Mouse (Mus musculus) MEL (cell line): ENCODE results near the gene Ankrd24. TPM values are rescaled to one million over a fixed set of nuclear protein-coding genes. Genes with fewer than 3 reads are reported as not detected.
A peak's percentile ranks its signal among the peaks of the same experiment; 100 is the strongest.

ENCODE experiments used
- DNase-seq: peaks from one replicate; pipeline ENCODE4 v3.0.0; 2011; ENCODE audit warnings: low read depth, low spot score
- H3K27ac ChIP-seq: 2 replicates; pipeline ENCODE4 v1.5.1; 2012; ENCODE audit warnings: low read depth, mild to moderate bottlenecking, control low read depth, low read length, moderate library complexity; ENCODE audit not compliant: control insufficient read depth
- H3K27me3 ChIP-seq, 2 experiments: fragments of 150-350 bp in 1 of 2; sonication (generic) in 1 of 2; 2 replicates each; pipeline ENCODE4 v1.6.1; 2012; ENCODE audit warnings: low read length in 2 of 2, mild to moderate bottlenecking in 2 of 2, improper control_type of control experiment in 1 of 2, moderate library complexity in 1 of 2; ENCODE audit not compliant: insufficient read depth in 2 of 2, control insufficient read depth in 1 of 2
- H3K36me3 ChIP-seq, 2 experiments: 2 replicates each; pipeline ENCODE4 v1.6.1; 2012 to 2014; ENCODE audit warnings: low read length in 2 of 2, improper control_type of control experiment in 1 of 2, inconsistent platforms in 1 of 2, mild to moderate bottlenecking in 1 of 2; ENCODE audit not compliant: insufficient read depth in 2 of 2, control insufficient read depth in 1 of 2
- H3K4me1 ChIP-seq, 2 experiments: fragments of 150-350 bp in 1 of 2; sonication (generic) in 1 of 2; 2 replicates each; pipeline ENCODE4 v1.6.1; 2012; ENCODE audit warnings: low read length in 2 of 2, improper control_type of control experiment in 1 of 2, mild to moderate bottlenecking in 1 of 2; ENCODE audit not compliant: insufficient read depth in 2 of 2, control insufficient read depth in 1 of 2
- H3K4me3 ChIP-seq, 2 experiments: fragments of 150-350 bp in 1 of 2; sonication (generic) in 1 of 2; 2 replicates each; pipeline ENCODE4 v1.5.1; 2012; ENCODE audit warnings: low read depth in 2 of 2, low read length in 2 of 2, mild to moderate bottlenecking in 2 of 2, moderate library complexity in 2 of 2, control low read depth in 1 of 2, improper control_type of control experiment in 1 of 2; ENCODE audit not compliant: control insufficient read depth in 1 of 2, insufficient read depth in 1 of 2
- H3K79me2 ChIP-seq: 2 replicates; pipeline ENCODE4 v1.6.1; 2012; ENCODE audit warnings: mild to moderate bottlenecking, low read length, moderate library complexity; ENCODE audit not compliant: control insufficient read depth, poor library complexity, insufficient read depth
- H3K9ac ChIP-seq: 2 replicates; pipeline ENCODE4 v1.6.1; 2012; ENCODE audit warnings: low read depth, mild to moderate bottlenecking, control low read depth, low read length, moderate library complexity; ENCODE audit not compliant: control insufficient read depth, poor library complexity, severe bottlenecking
- H3K9me3 ChIP-seq: fragments of 150-350 bp; sonication (generic); replicated peaks from 2 replicates; pipeline ENCODE4 v1.6.1; 2012; ENCODE audit warnings: mild to moderate bottlenecking, low read length, improper control_type of control experiment, moderate library complexity; ENCODE audit not compliant: insufficient read depth
- CHD1 ChIP-seq: IDR thresholded peaks from 2 replicates; pipeline ENCODE4 v1.6.1; 2012; ENCODE audit warnings: low read depth, mild to moderate bottlenecking, inconsistent platforms, low read length, improper control_type of control experiment
- CHD2 ChIP-seq: IDR thresholded peaks from 2 replicates; pipeline ENCODE4 v1.6.1; 2011; ENCODE audit warnings: low read length, improper control_type of control experiment
- ELF1 ChIP-seq: IDR thresholded peaks from 2 replicates; pipeline ENCODE4 v1.6.1; 2014; ENCODE audit warnings: low read depth, mild to moderate bottlenecking, inconsistent platforms, low read length, improper control_type of control experiment, moderate library complexity
- EP300 ChIP-seq, 2 experiments: IDR thresholded peaks; 2 replicates each; pipeline ENCODE4 v1.6.1; 2011; ENCODE audit warnings: improper control_type of control experiment in 2 of 2, low read length in 2 of 2, low read depth in 1 of 2, mild to moderate bottlenecking in 1 of 2
- ETS1 ChIP-seq: IDR thresholded peaks from 2 replicates; pipeline ENCODE4 v1.6.1; 2012; ENCODE audit warnings: low read depth, mild to moderate bottlenecking, inconsistent platforms, low read length, improper control_type of control experiment, moderate library complexity
- GABPA ChIP-seq: IDR thresholded peaks from 2 replicates; pipeline ENCODE4 v1.6.1; 2012; ENCODE audit warnings: low read depth, mild to moderate bottlenecking, inconsistent platforms, low read length, improper control_type of control experiment, moderate library complexity
- GATA1 ChIP-seq: IDR thresholded peaks from 2 replicates; pipeline ENCODE4 v1.6.1; 2011; ENCODE audit warnings: low read depth, low read length, improper control_type of control experiment
- JUND ChIP-seq: IDR thresholded peaks from 2 replicates; pipeline ENCODE4 v1.6.1; 2011; ENCODE audit warnings: low read depth, mild to moderate bottlenecking, improper control_type of control experiment, low read length
- MAX ChIP-seq: IDR thresholded peaks from 2 replicates; pipeline ENCODE4 v1.6.1; 2011; ENCODE audit warnings: low read length, improper control_type of control experiment
- MXI1 ChIP-seq: IDR thresholded peaks from 2 replicates; pipeline ENCODE4 v1.6.1; 2011; ENCODE audit warnings: mild to moderate bottlenecking, low read depth, low read length, improper control_type of control experiment
- MYB ChIP-seq: IDR thresholded peaks from 2 replicates; pipeline ENCODE4 v1.6.1; 2011; ENCODE audit warnings: mild to moderate bottlenecking, low read depth, low read length, improper control_type of control experiment
- MYC ChIP-seq: IDR thresholded peaks from 2 replicates; pipeline ENCODE4 v1.6.1; 2011; ENCODE audit warnings: low read depth, mild to moderate bottlenecking, low read length, improper control_type of control experiment, moderate library complexity
- NELFE ChIP-seq: IDR thresholded peaks from 2 replicates; pipeline ENCODE4 v1.6.1; 2011; ENCODE audit warnings: low read depth, low read length, improper control_type of control experiment
- NRF1 ChIP-seq: IDR thresholded peaks from 2 replicates; pipeline ENCODE4 v1.6.1; 2014; ENCODE audit warnings: low read depth, mild to moderate bottlenecking, inconsistent platforms, low read length, improper control_type of control experiment, moderate library complexity; ENCODE audit not compliant: poor library complexity, insufficient read depth, severe bottlenecking
- POLR2A ChIP-seq, 2 experiments: IDR thresholded peaks; 2 replicates each; pipeline ENCODE4 v1.6.1; 2011 to 2012; ENCODE audit warnings: low read length in 2 of 2, mild to moderate bottlenecking in 2 of 2, control low read depth in 1 of 2, improper control_type of control experiment in 1 of 2, low read depth in 1 of 2, moderate library complexity in 1 of 2; ENCODE audit not compliant: control insufficient read depth in 1 of 2, insufficient read depth in 1 of 2, poor library complexity in 1 of 2
- POLR2AphosphoS2 ChIP-seq: IDR thresholded peaks from 2 replicates; pipeline ENCODE4 v1.6.1; 2011; ENCODE audit warnings: low read length, improper control_type of control experiment
- RAD21 ChIP-seq: IDR thresholded peaks from 2 replicates; pipeline ENCODE4 v1.6.1; 2011; ENCODE audit warnings: mild to moderate bottlenecking, low read depth, low read length, improper control_type of control experiment
- RCOR1 ChIP-seq: IDR thresholded peaks from 2 replicates; pipeline ENCODE4 v1.6.1; 2012; ENCODE audit warnings: low read depth, mild to moderate bottlenecking, inconsistent platforms, low read length, improper control_type of control experiment
- SIN3A ChIP-seq: IDR thresholded peaks from 2 replicates; pipeline ENCODE4 v1.6.1; 2012; ENCODE audit warnings: low read length, improper control_type of control experiment, inconsistent platforms
- SMC3 ChIP-seq: IDR thresholded peaks from 2 replicates; pipeline ENCODE4 v1.6.1; 2011; ENCODE audit warnings: low read depth, low read length, improper control_type of control experiment
- TBP ChIP-seq: IDR thresholded peaks from 2 replicates; pipeline ENCODE4 v1.8.0; 2011; ENCODE audit warnings: low read depth, low read length, improper control_type of control experiment
- TCF12 ChIP-seq: IDR thresholded peaks from 2 replicates; pipeline ENCODE4 v1.6.1; 2014; ENCODE audit warnings: low read depth, mild to moderate bottlenecking, inconsistent platforms, low read length, improper control_type of control experiment, moderate library complexity
- UBTF ChIP-seq: IDR thresholded peaks from 2 replicates; pipeline ENCODE4 v1.6.1; 2012; ENCODE audit warnings: low read depth, mild to moderate bottlenecking, inconsistent platforms, low read length, improper control_type of control experiment, moderate library complexity, borderline replicate concordance; ENCODE audit not compliant: insufficient read depth
- USF1 ChIP-seq: IDR thresholded peaks from 2 replicates; pipeline ENCODE4 v1.6.1; 2014; ENCODE audit warnings: low read depth, mild to moderate bottlenecking, inconsistent platforms, low read length, improper control_type of control experiment, moderate library complexity
- ZMIZ1 ChIP-seq: IDR thresholded peaks from 2 replicates; pipeline ENCODE4 v1.6.1; 2012; ENCODE audit warnings: low read depth, mild to moderate bottlenecking, inconsistent platforms, low read length, improper control_type of control experiment, moderate library complexity
- ZNF384 ChIP-seq: IDR thresholded peaks from 2 replicates; pipeline ENCODE4 v1.6.1; 2012; ENCODE audit warnings: low read depth, mild to moderate bottlenecking, inconsistent platforms, low read length, improper control_type of control experiment
- polyA plus RNA-seq, 2 experiments: library from polyadenylated mRNA; stranded (reverse) in 1 of 2; unstranded in 1 of 2; fragments of >175 nt in 1 of 2; fragments of >200 nt in 1 of 2; gene quantifications; 2 replicates each; pipeline versions ENCODE4 v1.2.1 to v1.2.4; 2012; ENCODE audit warnings: low replicate concordance in 2 of 2, low read depth in 1 of 2; ENCODE audit not compliant: insufficient read length in 2 of 2, insufficient read depth in 1 of 2, missing spikeins in 1 of 2
- total RNA-seq: library from RNA; depleted of rRNA; stranded (reverse); fragments of 300-350 nt; gene quantifications from 2 replicates; pipeline ENCODE4 v1.2.3, GENCODE M21; 2012

The Ankrd24 gene
- total and polyA plus RNA-seq, 3 experiments: 4.5 to 14.6 TPM; not detected in 1

DNA sequence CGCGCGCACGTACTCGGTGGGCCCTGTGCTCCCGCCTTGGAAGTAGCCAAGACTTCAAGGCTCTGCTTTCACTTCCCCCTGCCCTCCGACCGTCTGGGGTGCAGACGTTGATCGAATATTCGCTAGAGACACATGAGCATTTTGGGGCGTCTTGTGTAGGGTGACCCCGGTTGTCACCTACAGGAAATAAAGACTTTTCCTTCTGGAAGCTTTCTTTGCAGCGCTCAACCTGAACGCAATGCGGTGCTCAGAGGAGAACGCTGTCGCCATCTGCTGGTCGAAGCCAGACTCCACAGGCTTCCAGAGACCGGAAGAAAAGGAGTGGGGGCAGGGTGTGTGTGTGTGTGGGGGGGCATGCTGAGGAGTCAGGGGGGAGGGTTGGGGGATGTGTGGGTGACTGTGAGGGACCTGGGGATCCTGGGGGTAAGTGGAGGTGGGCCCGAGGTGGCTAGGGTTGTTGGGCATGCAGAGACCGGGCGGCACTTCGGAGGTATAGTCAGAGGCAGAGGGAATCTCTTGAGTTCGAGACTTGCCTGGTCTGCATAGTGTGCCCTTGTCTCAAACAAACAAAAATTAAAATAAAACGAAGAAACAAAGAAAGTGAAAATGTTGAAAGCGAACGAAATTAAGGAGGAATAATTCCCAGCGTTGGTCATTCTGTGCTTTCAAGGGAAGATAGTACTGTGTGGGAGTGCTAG is 23.2 kb upstream of the Ankrd24 start (continued):
- TF ChIP-seq SMC3 (peak; percentile 66), POLR2A (IDR thresholded peaks at IDR 0.05; ENCODE audit: control insufficient read depth in 1 of 2, insufficient read depth in 1 of 2, low read depth in 1 of 2, low read length in 2 of 2, poor library complexity in 1 of 2) (peak; percentile 75 to 83), TCF12 (peak; percentile 75; the same call in 1 of the 2 replicates), NRF1 (peak; percentile 63; the same call in 1 of the 2 replicates)
- TF ChIP-seq, all 39 proteins: peak for 27

DNA sequence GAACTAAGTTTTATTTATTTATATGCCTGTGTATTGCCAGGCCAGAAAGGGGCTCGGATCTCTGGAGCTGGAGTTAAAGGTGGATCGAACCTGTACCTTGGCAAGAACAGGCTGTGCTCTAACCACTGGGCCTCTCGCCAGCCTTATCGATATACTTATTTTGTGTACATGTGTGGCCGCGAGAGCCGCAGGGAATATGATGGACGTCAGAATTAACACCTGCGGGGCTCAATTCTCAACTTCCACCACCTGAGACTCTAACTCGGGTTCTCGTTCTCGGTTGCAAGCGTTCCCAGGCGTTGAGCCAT is 22.7 kb upstream of the Ankrd24 start:
- no peaks in the 10 kb centered on the region for H3K27me3 ChIP-seq
- TF ChIP-seq SMC3 (no peak), CHD1 (peak; percentile 81)
- peak overlapping the region; percentile 91 for H3K27ac ChIP-seq
- DNase-seq: no peak
- peaks cover 0 to 18% of the 10 kb centered on the region in 2 experiments; a peak in 2 of 4 replicates for H3K36me3 ChIP-seq
- H3K9me3 ChIP-seq: no peaks in the 10 kb centered on the region
- peak overlapping the region; percentile 67 to 79 for H3K4me3 ChIP-seq
- H3K79me2 ChIP-seq: no peaks in the 10 kb centered on the region; the same call in 1 of the 2 replicates
- H3K4me1 ChIP-seq: peaks cover 7 to 20% of the 10 kb centered on the region in 2 experiments; a peak in 3 of 4 replicates
- peak overlapping the region; percentile 76 for H3K9ac ChIP-seq

DNA sequence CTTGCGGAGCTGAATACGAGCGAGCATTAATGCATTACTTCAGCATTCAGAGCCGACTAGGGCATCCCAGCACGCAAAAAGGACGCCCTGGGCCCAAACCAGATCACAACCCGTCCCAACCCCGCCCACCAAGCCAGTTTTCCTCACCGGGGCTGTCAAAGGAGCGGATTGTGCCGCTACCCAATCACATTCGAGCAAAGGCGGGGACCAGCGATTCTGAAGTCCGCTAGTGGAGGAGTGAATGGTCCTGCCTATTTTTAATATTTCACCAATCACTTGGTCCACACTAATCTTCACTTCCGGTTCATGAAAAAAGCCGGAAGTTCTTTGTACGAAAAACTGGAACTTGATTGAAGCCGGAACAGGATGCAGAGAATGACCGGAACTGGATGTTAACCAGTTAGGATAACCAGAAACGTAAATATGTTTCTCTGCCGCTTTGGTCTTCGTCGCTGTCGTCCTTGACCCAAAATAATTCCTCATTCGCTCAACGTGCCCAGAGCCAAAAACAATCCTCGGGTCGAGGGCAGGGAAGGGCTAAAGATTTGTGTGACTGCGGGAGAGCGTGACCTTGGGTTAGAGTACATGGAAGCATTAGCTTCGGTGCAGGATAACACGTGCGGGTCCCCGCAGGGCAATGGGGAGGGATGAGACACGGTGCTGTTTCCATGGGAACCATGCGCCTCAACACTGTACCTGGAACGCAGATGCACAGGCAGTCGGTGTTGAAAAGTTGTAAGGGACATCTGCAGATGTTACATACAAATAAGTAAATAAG is 22.2 kb upstream of the Ankrd24 start, which contains the start of gene BC025920:
Gene BC025920 (plus strand): TSS at position 297 of the 778 bp plus-strand sequence.
- DNase-seq: peak; percentile 99
- H3K4me1 ChIP-seq: peaks cover 7 to 20% of the 10 kb centered on the region in 2 experiments; a peak in 3 of 4 replicates
- peak within 1 kb of the TSS; percentile 67 to 82 for H3K4me3 ChIP-seq
- no peaks in the 10 kb centered on the region; the same call in 1 of the 2 replicates for H3K79me2 ChIP-seq
- H3K27me3 ChIP-seq: no peaks in the 10 kb centered on the region
- no peaks in the 10 kb centered on the region for H3K9me3 ChIP-seq
- H3K9ac ChIP-seq: peak within 1 kb of the TSS; percentile 76
- peaks cover 0 to 18% of the 10 kb centered on the region in 2 experiments; a peak in 2 of 4 replicates for H3K36me3 ChIP-seq
- H3K27ac ChIP-seq: peak within 1 kb of the TSS; percentile 91
- no peak for TF ChIP-seq NRF1
- TF ChIP-seq RAD21: no peak
- peak; percentile 79 for TF ChIP-seq MAX
- no peak for TF ChIP-seq GABPA
- peak; percentile 88 for TF ChIP-seq MYC
- TF ChIP-seq GATA1: peak; percentile 62
- TF ChIP-seq JUND: no peak
- TF ChIP-seq MXI1: peak; percentile 83
- TF ChIP-seq ETS1: peak; percentile 66; the same call in 1 of the 2 replicates
- TF ChIP-seq UBTF: no peak
- TF ChIP-seq EP300 (IDR thresholded peaks at IDR 0.05; ENCODE audit: low read depth in 1 of 2, low read length in 2 of 2): no peak
- TF ChIP-seq CHD2: peak; percentile 84
- peak; percentile 13; the same call in 1 of the 2 replicates for TF ChIP-seq RCOR1
- peak; percentile 48 for TF ChIP-seq NELFE
- TF ChIP-seq POLR2AphosphoS2: peak; percentile 77; the same call in 1 of the 2 replicates
- TF ChIP-seq ZMIZ1: peak; percentile 70
- peak; percentile 72; the same call in 1 of the 2 replicates for TF ChIP-seq TBP
- no peak for TF ChIP-seq MYB
- TF ChIP-seq ELF1: peak; percentile 98
- TF ChIP-seq SIN3A: peak; percentile 76; the same call in 1 of the 2 replicates
- TF ChIP-seq USF1: no peak
- peak; percentile 84 for TF ChIP-seq ZNF384
- peak; percentile 50 to 75; a peak in 3 of 4 replicates for TF ChIP-seq POLR2A (IDR thresholded peaks at IDR 0.05; ENCODE audit: control insufficient read depth in 1 of 2, insufficient read depth in 1 of 2, low read depth in 1 of 2, low read length in 2 of 2, poor library complexity in 1 of 2)
